Mouse (Mus musculus): Measurements from ENCODE around the gene Wdr93. TPM values are rescaled to one million over a fixed set of nuclear protein-coding genes. Genes with fewer than 3 reads are reported as not detected.
A peak's percentile ranks its signal among the peaks of the same experiment; 100 is the strongest.

Wdr93 gene
- 0.33 and 0.50 TPM in 2 replicates for polyA plus RNA-seq (2015; fragmentation: Nextera tagmentation; extraction: Ambion mirVana)

- H3K9ac ChIP-seq (ENCODE audit: low read depth, low read length): peak within 1 kb of the TSS; percentile 64
- H3K4me3 ChIP-seq (ENCODE audit: low read depth, low read length): peak within 1 kb of the TSS; percentile 62
- 2% methylated on average over 46 of the region's 46 CpGs for WGBS
- no peak within 1 kb of the TSS for H3K27ac ChIP-seq (ENCODE audit: low read length)
- H3K36me3 ChIP-seq (ENCODE audit: control insufficient read depth, insufficient read depth, low read length): no peaks in the 10 kb centered on the region
- H3K27me3 ChIP-seq (ENCODE audit: control insufficient read depth, insufficient read depth, low read depth, low read length): no peaks in the 10 kb centered on the region
- peaks cover 10% of the 10 kb centered on the region for H3K4me1 ChIP-seq (ENCODE audit: control insufficient read depth, insufficient read depth, low read length)
- peak within 1 kb of the TSS; percentile 92 for H3K4me2 ChIP-seq (ENCODE audit: low read length)
- no peaks in the 10 kb centered on the region for H3K9me3 ChIP-seq (replicated peaks; ENCODE audit: control insufficient read depth, low read length, poor library complexity, severe bottlenecking)
- peak; percentile 91 for ATAC-seq
Observed at GRCm38 (mm10) chr7:79742659-79743536, at the start of gene Wdr93, which contains the start of gene Pex11a. Wdr93 (plus strand) TSS chr7:79743163. Pex11a (minus strand) TSS chr7:79743131.

DNA sequence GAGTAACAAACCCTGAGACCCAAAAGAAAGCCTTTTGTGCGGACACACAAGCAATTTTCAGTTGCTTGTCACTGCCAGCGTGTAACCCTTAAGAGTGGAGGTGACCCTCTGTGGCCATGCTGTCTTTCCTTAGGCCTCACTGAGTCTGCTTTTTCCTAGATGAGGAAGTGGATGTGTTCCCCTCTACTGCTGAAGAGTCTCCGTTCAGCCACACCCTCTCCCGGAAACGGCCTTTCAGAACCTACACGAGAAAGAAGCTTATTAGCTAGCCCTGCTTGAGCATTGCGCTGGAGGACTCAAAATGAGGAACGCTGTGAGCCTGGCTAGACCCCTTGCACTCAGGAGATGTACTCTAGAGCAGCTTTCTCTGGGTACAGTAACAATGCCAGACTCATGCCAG is 46.5 kb upstream of the Wdr93 start:
- no peaks in the 10 kb centered on the region for H3K9me3 ChIP-seq (replicated peaks; ENCODE audit: control insufficient read depth, low read length, poor library complexity, severe bottlenecking)
- no peak for ATAC-seq
- WGBS: 86% methylated on average over 8 of the region's 8 CpGs

GRCm38 (mm10) chr7:79702755-79703154 is 40.2 kb upstream of the Wdr93 start:
- H3K36me3 ChIP-seq (ENCODE audit: control insufficient read depth, insufficient read depth, low read length): no peaks in the 10 kb centered on the region
- no peak overlapping the region for H3K9ac ChIP-seq (ENCODE audit: low read depth, low read length)
- ATAC-seq: no peak
- no peaks in the 10 kb centered on the region for H3K4me1 ChIP-seq (ENCODE audit: control insufficient read depth, insufficient read depth, low read length)
- H3K4me2 ChIP-seq (ENCODE audit: low read length): no peak overlapping the region
- no peaks in the 10 kb centered on the region for H3K27me3 ChIP-seq (ENCODE audit: control insufficient read depth, insufficient read depth, low read depth, low read length)
- H3K9me3 ChIP-seq (replicated peaks; ENCODE audit: control insufficient read depth, low read length, poor library complexity, severe bottlenecking): no peaks in the 10 kb centered on the region
- WGBS: 85% methylated on average over 16 of the region's 16 CpGs
- no peak overlapping the region for H3K27ac ChIP-seq (ENCODE audit: low read length)
- H3K4me3 ChIP-seq (ENCODE audit: low read depth, low read length): no peak overlapping the region

More for the DNA sequence above, 46.5 kb upstream of the Wdr93 start:
- H3K9ac ChIP-seq (ENCODE audit: low read depth, low read length): no peak overlapping the region
- H3K4me2 ChIP-seq (ENCODE audit: low read length): no peak overlapping the region
- H3K4me1 ChIP-seq (ENCODE audit: control insufficient read depth, insufficient read depth, low read length): no peaks in the 10 kb centered on the region
- H3K4me3 ChIP-seq (ENCODE audit: low read depth, low read length): no peak overlapping the region
- no peaks in the 10 kb centered on the region for H3K27me3 ChIP-seq (ENCODE audit: control insufficient read depth, insufficient read depth, low read depth, low read length)
- no peak overlapping the region for H3K27ac ChIP-seq (ENCODE audit: low read length)
- H3K36me3 ChIP-seq (ENCODE audit: control insufficient read depth, insufficient read depth, low read length): no peaks in the 10 kb centered on the region

GRCm38 (mm10) chr7:79705210-79705609 is 37.8 kb upstream of the Wdr93 start:
- Histone ChIP-seq H3K36me3 (ENCODE audit: control insufficient read depth, insufficient read depth, low read length) (no peaks in the 10 kb centered on the region), H3K27ac (ENCODE audit: low read length) (no peak overlapping the region), H3K27me3 (ENCODE audit: control insufficient read depth, insufficient read depth, low read depth, low read length) (no peaks in the 10 kb centered on the region), H3K9ac (ENCODE audit: low read depth, low read length) (no peak overlapping the region), H3K4me2 (ENCODE audit: low read length) (no peak overlapping the region), H3K4me3 (ENCODE audit: low read depth, low read length) (no peak overlapping the region), H3K4me1 (ENCODE audit: control insufficient read depth, insufficient read depth, low read length) (peaks cover 3% of the 10 kb centered on the region; the same call in 1 of the 2 replicates), H3K9me3 (replicated peaks; ENCODE audit: control insufficient read depth, low read length, poor library complexity, severe bottlenecking) (no peaks in the 10 kb centered on the region)
- ATAC-seq: no peak
- WGBS: 89% methylated on average over 5 of the region's 5 CpGs

- WGBS: under 1% methylated on average over 38 of the region's 55 CpGs
Observed at GRCm38 (mm10) chr7:79710130-79710607, 32.8 kb upstream of the Wdr93 start.

DNA sequence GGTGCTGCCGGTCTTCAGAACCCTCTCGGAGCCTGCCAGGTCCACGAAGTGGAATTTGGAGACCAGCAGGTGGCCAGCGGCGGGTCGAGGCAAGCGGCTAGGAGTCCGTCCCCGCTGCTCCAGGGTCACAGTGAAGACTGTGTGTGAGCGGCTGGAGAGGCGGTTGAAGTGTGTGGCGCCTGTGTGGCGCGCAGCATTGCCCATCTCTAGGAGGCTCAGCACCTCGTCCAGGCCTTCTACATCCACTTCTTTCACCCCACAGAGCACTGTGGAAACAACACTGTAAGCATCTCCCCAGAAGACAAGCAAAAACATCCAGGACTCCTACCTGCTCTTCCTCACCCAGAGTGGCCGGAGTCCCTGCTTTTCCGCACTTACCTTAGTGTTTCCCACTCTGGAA is 32.1 kb upstream of the Wdr93 start:
- 25% methylated on average over 17 of the region's 17 CpGs for WGBS
- Histone ChIP-seq H3K27ac (ENCODE audit: low read length) (no peak overlapping the region), H3K9ac (ENCODE audit: low read depth, low read length) (peak overlapping the region; percentile 64), H3K4me2 (ENCODE audit: low read length) (peak overlapping the region; percentile 73), H3K4me1 (ENCODE audit: control insufficient read depth, insufficient read depth, low read length) (peaks cover 13% of the 10 kb centered on the region), H3K4me3 (ENCODE audit: low read depth, low read length) (peak overlapping the region; percentile 47), H3K36me3 (ENCODE audit: control insufficient read depth, insufficient read depth, low read length) (no peaks in the 10 kb centered on the region), H3K9me3 (replicated peaks; ENCODE audit: control insufficient read depth, low read length, poor library complexity, severe bottlenecking) (no peaks in the 10 kb centered on the region), H3K27me3 (ENCODE audit: control insufficient read depth, insufficient read depth, low read depth, low read length) (no peaks in the 10 kb centered on the region)
- ATAC-seq: no peak

More at GRCm38 (mm10) chr7:79710130-79710607, 32.8 kb upstream of the Wdr93 start:
- Histone ChIP-seq H3K9me3 (replicated peaks; ENCODE audit: control insufficient read depth, low read length, poor library complexity, severe bottlenecking) (no peaks in the 10 kb centered on the region), H3K9ac (ENCODE audit: low read depth, low read length) (peak overlapping the region; percentile 64), H3K4me2 (ENCODE audit: low read length) (peak overlapping the region; percentile 73), H3K4me1 (ENCODE audit: control insufficient read depth, insufficient read depth, low read length) (peaks cover 12% of the 10 kb centered on the region), H3K27ac (ENCODE audit: low read length) (0 out of 2 replicates have a peak overlapping the region, but pooled peaks have one; percentile 28), H3K4me3 (ENCODE audit: low read depth, low read length) (peak overlapping the region; percentile 47), H3K27me3 (ENCODE audit: control insufficient read depth, insufficient read depth, low read depth, low read length) (no peaks in the 10 kb centered on the region), H3K36me3 (ENCODE audit: control insufficient read depth, insufficient read depth, low read length) (no peaks in the 10 kb centered on the region)
- ATAC-seq: peak; percentile 92

GRCm38 (mm10) chr7:79715187-79715981 is 27.6 kb upstream of the Wdr93 start, which contains the start of gene Kif7:
Kif7 (minus strand) TSS chr7:79715720.
- H3K9me3 ChIP-seq (replicated peaks; ENCODE audit: control insufficient read depth, low read length, poor library complexity, severe bottlenecking): no peaks in the 10 kb centered on the region
- H3K4me3 ChIP-seq (ENCODE audit: low read depth, low read length): peak within 1 kb of the TSS; percentile 62
- peak within 1 kb of the TSS; percentile 94 for H3K4me2 ChIP-seq (ENCODE audit: low read length)
- no peaks in the 10 kb centered on the region for H3K36me3 ChIP-seq (ENCODE audit: control insufficient read depth, insufficient read depth, low read length)
- H3K27ac ChIP-seq (ENCODE audit: low read length): no peak within 1 kb of the TSS
- under 1% methylated on average over 45 of the region's 55 CpGs for WGBS
- no peaks in the 10 kb centered on the region for H3K27me3 ChIP-seq (ENCODE audit: control insufficient read depth, insufficient read depth, low read depth, low read length)
- peaks cover 9% of the 10 kb centered on the region; the same call in 1 of the 2 replicates for H3K4me1 ChIP-seq (ENCODE audit: control insufficient read depth, insufficient read depth, low read length)
- H3K9ac ChIP-seq (ENCODE audit: low read depth, low read length): peak within 1 kb of the TSS; percentile 67
- peak; percentile 74 for ATAC-seq

- Histone ChIP-seq H3K4me1 (ENCODE audit: control insufficient read depth, insufficient read depth, low read length) (no peaks in the 10 kb centered on the region), H3K27me3 (ENCODE audit: control insufficient read depth, insufficient read depth, low read depth, low read length) (peaks cover 19% of the 10 kb centered on the region), H3K4me2 (ENCODE audit: low read length) (peak overlapping the region; percentile 93), H3K9me3 (replicated peaks; ENCODE audit: control insufficient read depth, low read length, poor library complexity, severe bottlenecking) (no peaks in the 10 kb centered on the region), H3K27ac (ENCODE audit: low read length) (peak overlapping the region; percentile 58; the same call in 1 of the 2 replicates), H3K4me3 (ENCODE audit: low read depth, low read length) (peak overlapping the region; percentile 72), H3K9ac (ENCODE audit: low read depth, low read length) (peak overlapping the region; percentile 91), H3K36me3 (ENCODE audit: control insufficient read depth, insufficient read depth, low read length) (no peaks in the 10 kb centered on the region)
- peak; percentile 85 for ATAC-seq
- WGBS: 1% methylated on average over 44 of the region's 48 CpGs
Observed at GRCm38 (mm10) chr7:79721386-79721977, 21.5 kb upstream of the Wdr93 start.
